Mouse (Mus musculus) bone marrow macrophage, adult 2 months (primary cell): ENCODE measurements at regions not wholly inside any gene's neighbourhood (a gene's known extent, or its start where the extent isn't known, plus 50 kb on each side); places are given as distances from the start of the nearest gene placed in this dataset.

Experiments used
- CTCF ChIP-seq: IDR thresholded peaks from 2 replicates; pipeline ENCODE4 v1.5.1; 2012; ENCODE audit warnings: low read depth, mild to moderate bottlenecking, low read length, moderate library complexity
- POLR2A ChIP-seq: IDR thresholded peaks from 2 replicates; pipeline ENCODE4 v1.6.1; 2012; ENCODE audit warnings: mild to moderate bottlenecking, low read depth, low read length, borderline replicate concordance

- TF ChIP-seq CTCF (no peak), POLR2A (no peak)
Measured at GRCm38 (mm10) chr11:63834631-63835030, 87.5 kb downstream of the Hs3st3b1 start.
